Mouse (Mus musculus) heart, postnatal 0 days (tissue): ENCODE data around the gene Gm9732.
"Not testable (repeated sequence)": the region's sequence is repeated elsewhere in the genome, so short reads cannot be mapped to it uniquely, and the experiment has no call there.

Experiments used
- CTCF ChIP-seq: IDR thresholded peaks from 2 replicates; pipeline ENCODE4 v1.5.1; 2016; ENCODE audit warnings: antibody characterized with exemption, control low read depth, low read depth
- EP300 ChIP-seq: IDR thresholded peaks from 2 replicates; pipeline ENCODE4 v1.6.1; 2016; ENCODE audit warnings: antibody characterized with exemption, low read depth

DNA sequence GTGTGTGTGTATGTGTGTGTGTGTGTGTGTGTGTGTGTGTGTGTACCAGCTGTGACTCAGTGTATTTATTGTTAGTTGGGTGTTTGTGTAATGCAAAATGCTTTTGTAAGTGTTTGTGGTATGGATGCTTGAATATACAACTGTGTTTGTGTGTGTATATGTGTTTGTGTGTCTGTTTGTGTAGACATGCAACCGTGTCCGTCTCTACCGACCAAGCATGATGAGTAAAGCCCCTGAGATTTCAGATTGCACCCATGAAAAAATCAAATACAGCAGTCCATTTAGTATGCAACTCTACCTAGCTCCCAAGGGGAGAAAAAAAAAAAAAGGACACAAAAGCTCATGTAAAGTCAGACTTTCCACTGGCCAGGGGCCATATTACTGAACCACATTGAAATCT lies 11.4 kb upstream of the Gm9732 start:
- not testable (repeated sequence) for TF ChIP-seq CTCF, EP300
